Mouse (Mus musculus) megakaryocyte, embryonic 14.5 days (primary cell): ENCODE data around the gene Stx18.

Source experiments
- FLI1 ChIP-seq: IDR thresholded peaks from 2 replicates; pipeline ENCODE4 v1.6.1; 2012; ENCODE audit warnings: low read length, inconsistent platforms, mixed read lengths
- GATA1 ChIP-seq: IDR thresholded peaks from 3 replicates; pipeline ENCODE4 v1.6.1; 2012; ENCODE audit warnings: mixed read lengths, low read length, inconsistent platforms, borderline replicate concordance

DNA sequence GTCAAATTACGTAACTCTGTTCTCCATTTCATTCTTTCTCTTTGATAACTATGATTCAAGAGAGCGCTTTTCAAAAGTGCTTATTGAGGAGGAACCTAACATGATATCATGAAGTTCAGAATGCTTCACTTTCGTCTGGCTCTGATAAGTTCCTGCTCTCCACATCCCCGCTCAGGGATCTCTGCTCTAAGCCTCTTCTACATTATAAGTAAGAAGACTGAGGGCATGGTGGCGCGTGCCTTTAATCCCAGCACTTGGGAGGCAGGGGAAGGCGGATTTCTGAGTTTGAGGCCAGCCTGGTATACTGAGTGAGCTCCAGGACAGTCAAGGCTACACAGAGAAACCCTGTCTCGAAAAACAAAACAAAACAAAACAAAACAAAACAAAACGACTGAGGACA is 268 bp upstream of the Stx18 start:
- no peak for TF ChIP-seq FLI1
- no peak for TF ChIP-seq GATA1
